Mouse (Mus musculus) CH12.LX (cell line): ENCODE data around the gene Dmbx1. TPM values are rescaled to one million over a fixed set of nuclear protein-coding genes. Genes with fewer than 3 reads are reported as not detected.

Source experiments
- DNase-seq: peaks from one replicate; pipeline ENCODE4 v3.0.0-alpha.2; 2013; ENCODE audit errors: extremely low read depth
- H3K27ac ChIP-seq: 2 replicates; pipeline ENCODE4 v1.5.1; 2012; ENCODE audit warnings: low read depth, mild to moderate bottlenecking, control low read depth, moderate library complexity; ENCODE audit not compliant: insufficient read depth
- H3K27me3 ChIP-seq: replicated peaks from 2 replicates; pipeline ENCODE3; 2012; ENCODE audit warnings: inconsistent platforms
- H3K36me3 ChIP-seq, 2 experiments: replicated peaks in 1 of 2; 2 replicates each; pipeline versions ENCODE3 to v1.6.1; 2012; ENCODE audit warnings: inconsistent platforms in 1 of 2, low read length in 1 of 2, mild to moderate bottlenecking in 1 of 2, mixed read lengths in 1 of 2, moderate library complexity in 1 of 2; ENCODE audit not compliant: control insufficient read depth in 1 of 2, insufficient read depth in 1 of 2
- H3K4me1 ChIP-seq, 2 experiments: 2 replicates each; pipeline ENCODE4 v1.6.1; 2012; ENCODE audit warnings: inconsistent platforms in 1 of 2, moderate library complexity in 1 of 2; ENCODE audit not compliant: insufficient read depth in 2 of 2, control insufficient read depth in 1 of 2
- H3K4me2 ChIP-seq: 2 replicates; pipeline ENCODE4 v1.6.1; 2012; ENCODE audit warnings: low read depth, mild to moderate bottlenecking, control low read depth; ENCODE audit not compliant: poor library complexity, insufficient read depth, severe bottlenecking
- H3K4me3 ChIP-seq, 3 experiments: fragments of 150-350 bp in 1 of 3; sonication (generic) in 1 of 3; replicated peaks in 1 of 3; 2 replicates each; pipeline versions ENCODE3 to v1.5.1; 2011 to 2012; ENCODE audit warnings: low read depth in 2 of 3, low read length in 2 of 3, mild to moderate bottlenecking in 2 of 3, moderate library complexity in 2 of 3, control low read depth in 1 of 3, improper control_type of control experiment in 1 of 3, inconsistent platforms in 1 of 3, mixed read lengths in 1 of 3; ENCODE audit not compliant: poor library complexity in 1 of 3
- H3K79me2 ChIP-seq: replicated peaks from 2 replicates; pipeline ENCODE4 v1.6.1; 2012; ENCODE audit warnings: mild to moderate bottlenecking, moderate library complexity; ENCODE audit not compliant: control insufficient read depth, poor library complexity, insufficient read depth, severe bottlenecking; ENCODE audit errors: extremely low read depth
- H3K9ac ChIP-seq: 2 replicates; pipeline ENCODE4 v1.6.1; 2012; ENCODE audit warnings: low read depth, mild to moderate bottlenecking, control low read depth, moderate library complexity; ENCODE audit not compliant: insufficient read depth
- H3K9me3 ChIP-seq: replicated peaks from 2 replicates; pipeline ENCODE3; 2012; ENCODE audit warnings: low read length, inconsistent platforms, mixed read lengths
- BHLHE40 ChIP-seq: IDR thresholded peaks from 2 replicates; pipeline ENCODE4 v1.6.1; 2011; ENCODE audit warnings: mild to moderate bottlenecking, low read depth, low read length, improper control_type of control experiment
- CHD1 ChIP-seq: IDR thresholded peaks from 2 replicates; pipeline ENCODE4 v1.6.1; 2012; ENCODE audit warnings: low read depth, low read length, improper control_type of control experiment, inconsistent platforms
- CHD2 ChIP-seq: IDR thresholded peaks from 2 replicates; pipeline ENCODE4 v1.6.1; 2011; ENCODE audit warnings: low read length, improper control_type of control experiment
- CTCF ChIP-seq, 2 experiments: IDR thresholded peaks in 1 of 2; conservative IDR thresholded peaks in 1 of 2; 2 replicates each; pipeline ENCODE4 v1.5.1; 2011 to 2012; ENCODE audit warnings: low read depth in 2 of 2, low read length in 2 of 2, improper control_type of control experiment in 1 of 2, inconsistent platforms in 1 of 2, mild to moderate bottlenecking in 1 of 2, moderate library complexity in 1 of 2
- E2F4 ChIP-seq: IDR thresholded peaks from 2 replicates; pipeline ENCODE4 v1.6.1; 2011; ENCODE audit warnings: low read depth, low read length, improper control_type of control experiment; ENCODE audit not compliant: insufficient replicate concordance
- ETS1 ChIP-seq: conservative IDR thresholded peaks from 2 replicates; pipeline ENCODE4 v1.6.1; 2012; ENCODE audit warnings: low read depth, mild to moderate bottlenecking, inconsistent platforms, low read length, improper control_type of control experiment, moderate library complexity
- GABPA ChIP-seq: IDR thresholded peaks from 2 replicates; pipeline ENCODE4 v1.6.1; 2012; ENCODE audit warnings: low read depth, low read length, improper control_type of control experiment, inconsistent platforms; ENCODE audit not compliant: insufficient replicate concordance
- IRF4 ChIP-seq: IDR thresholded peaks from 2 replicates; pipeline ENCODE4 v1.6.1; 2014; ENCODE audit warnings: low read depth, mild to moderate bottlenecking, inconsistent platforms, low read length, improper control_type of control experiment
- JUN ChIP-seq: IDR thresholded peaks from 2 replicates; pipeline ENCODE4 v1.6.1; 2011; ENCODE audit warnings: low read depth, mild to moderate bottlenecking, low read length, improper control_type of control experiment, moderate library complexity; ENCODE audit not compliant: insufficient read depth
- JUND ChIP-seq: conservative IDR thresholded peaks from 2 replicates; pipeline ENCODE4 v1.6.1; 2011; ENCODE audit warnings: low read depth, low read length, improper control_type of control experiment
- KAT2A ChIP-seq: IDR thresholded peaks from 2 replicates; pipeline ENCODE4 v1.6.1; 2012; ENCODE audit warnings: low read length, improper control_type of control experiment, inconsistent platforms; ENCODE audit not compliant: insufficient replicate concordance
- MAFK ChIP-seq: IDR thresholded peaks from 2 replicates; pipeline ENCODE4 v1.6.1; 2011; ENCODE audit warnings: low read length, improper control_type of control experiment; ENCODE audit not compliant: insufficient replicate concordance
- MAX ChIP-seq: IDR thresholded peaks from 2 replicates; pipeline ENCODE4 v1.6.1; 2011; ENCODE audit warnings: low read length, improper control_type of control experiment
- MEF2A ChIP-seq: IDR thresholded peaks from 2 replicates; pipeline ENCODE4 v1.6.1; 2014; ENCODE audit warnings: low read depth, mild to moderate bottlenecking, inconsistent platforms, low read length, improper control_type of control experiment, borderline replicate concordance
- MXI1 ChIP-seq: IDR thresholded peaks from 2 replicates; pipeline ENCODE4 v1.6.1; 2011; ENCODE audit warnings: mild to moderate bottlenecking, low read depth, low read length, improper control_type of control experiment
- MYC ChIP-seq: IDR thresholded peaks from 2 replicates; pipeline ENCODE4 v1.6.1; 2011; ENCODE audit warnings: low read depth, mild to moderate bottlenecking, improper control_type of control experiment, low read length
- NRF1 ChIP-seq: IDR thresholded peaks from 2 replicates; pipeline ENCODE4 v1.6.1; 2014; ENCODE audit warnings: low read depth, mild to moderate bottlenecking, inconsistent platforms, low read length, improper control_type of control experiment, moderate library complexity
- PAX5 ChIP-seq: IDR thresholded peaks from 2 replicates; pipeline ENCODE4 v1.6.1; 2012; ENCODE audit warnings: low read length, inconsistent platforms, mixed read lengths
- SIN3A ChIP-seq: IDR thresholded peaks from 2 replicates; pipeline ENCODE4 v1.6.1; 2012; ENCODE audit warnings: low read length, improper control_type of control experiment, inconsistent platforms
- SMC3 ChIP-seq: IDR thresholded peaks from 2 replicates; pipeline ENCODE4 v1.6.1; 2011; ENCODE audit warnings: low read depth, low read length, improper control_type of control experiment
- TCF12 ChIP-seq: IDR thresholded peaks from 2 replicates; pipeline ENCODE4 v1.6.1; 2014; ENCODE audit warnings: low read depth, mild to moderate bottlenecking, inconsistent platforms, low read length, improper control_type of control experiment
- UBTF ChIP-seq: IDR thresholded peaks from 2 replicates; pipeline ENCODE4 v1.6.1; 2012; ENCODE audit warnings: low read depth, mild to moderate bottlenecking, inconsistent platforms, low read length, improper control_type of control experiment, moderate library complexity
- USF1 ChIP-seq: IDR thresholded peaks from 2 replicates; pipeline ENCODE4 v1.6.1; 2014; ENCODE audit warnings: low read depth, mild to moderate bottlenecking, inconsistent platforms, low read length, improper control_type of control experiment
- USF2 ChIP-seq: conservative IDR thresholded peaks from 2 replicates; pipeline ENCODE4 v1.6.1; 2011; ENCODE audit warnings: low read depth, low read length, improper control_type of control experiment
- ZC3H11A ChIP-seq: IDR thresholded peaks from 2 replicates; pipeline ENCODE4 v1.6.1; 2012; ENCODE audit warnings: low read depth, mild to moderate bottlenecking, inconsistent platforms, low read length, improper control_type of control experiment
- ZKSCAN1 ChIP-seq: IDR thresholded peaks from 2 replicates; pipeline ENCODE4 v1.6.1; 2012; ENCODE audit warnings: low read depth, inconsistent platforms, low read length, improper control_type of control experiment, borderline replicate concordance
- ZNF384 ChIP-seq: IDR thresholded peaks from 2 replicates; pipeline ENCODE4 v1.6.1; 2012; ENCODE audit warnings: low read depth, low read length, improper control_type of control experiment, inconsistent platforms
- dilution Hi-C: fragments of 300-500 bp; cut with MboI; formaldehyde crosslinking; loops from 2 replicates; pipeline ENCODE4 v1.14.3; 2020; ENCODE audit warnings: low sequenced_read_pairs; ENCODE audit not compliant: extremely low pct_unique_long_range_greater_than_20kb, extremely low pct_ligation_motif_present
- in situ Hi-C: fragments of 300-500 bp; cut with MboI; formaldehyde crosslinking; loops from 3 replicates; pipeline ENCODE4 v1.14.3; 2019; ENCODE audit warnings: low sequenced_read_pairs, low pct_ligation_motif_present, low pct_unique_long_range_greater_than_20kb, mixed read lengths
- polyA plus RNA-seq: library from polyadenylated mRNA; unstranded; fragments of >175 nt; gene quantifications from 2 replicates; pipeline ENCODE4 v1.2.1, GENCODE M21; 2012; ENCODE audit warnings: low read depth; ENCODE audit not compliant: insufficient read length
- total RNA-seq, 2 experiments: library from RNA; depleted of rRNA; stranded (reverse); fragments of 300-350 nt in 1 of 2; fragments of >200 nt in 1 of 2; gene quantifications; 2 replicates each; pipeline ENCODE4 v1.2.3; 2012 to 2014

Gene Dmbx1
- total and polyA plus RNA-seq, 3 experiments, result not detected

DNA sequence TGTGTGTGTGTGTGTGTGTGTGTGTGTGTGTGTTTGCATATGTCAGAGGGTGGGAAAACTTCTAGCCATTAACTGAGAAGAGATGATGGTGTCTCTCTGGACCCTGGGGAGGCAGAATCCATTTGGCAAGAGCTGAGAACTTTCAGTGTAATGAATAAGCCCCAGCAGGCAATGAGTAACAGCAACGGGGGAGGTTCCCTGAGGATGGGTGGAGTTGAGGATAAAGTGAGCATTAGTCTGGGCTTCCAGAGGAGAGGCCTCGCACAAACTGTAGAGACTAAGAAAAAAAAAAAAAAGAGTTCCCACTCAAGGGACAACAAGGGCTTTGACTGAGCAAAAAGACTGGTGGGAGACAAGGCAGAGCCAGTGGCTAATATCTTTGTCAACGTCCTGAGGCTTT lies 45.4 kb downstream of the Dmbx1 start:
- Histone ChIP-seq H3K27me3 (peaks cover 80% of the 10 kb centered on the region), H3K9ac (no peak overlapping the region), H3K36me3 (no peaks in the 10 kb centered on the region), H3K27ac (no peak overlapping the region), H3K9me3 (no peaks in the 10 kb centered on the region)
- no peak for DNase-seq
- TF ChIP-seq MAX, result no peak
- no peak for TF ChIP-seq ETS1
- no peak for TF ChIP-seq UBTF
- no peak for TF ChIP-seq NRF1
- TF ChIP-seq CHD1, result no peak
- TF ChIP-seq USF2, result no peak
- TF ChIP-seq TCF12, result no peak
- no peak for TF ChIP-seq GABPA
- TF ChIP-seq CTCF (conservative IDR thresholded peaks at IDR 0.05 in 1 of 2, IDR thresholded peaks at IDR 0.05 in 1 of 2; ENCODE audit: low read depth in 2 of 2, low read length in 2 of 2), result no peak
- TF ChIP-seq MEF2A, result no peak
- no peak for TF ChIP-seq USF1
- TF ChIP-seq IRF4, result no peak
- no peak for TF ChIP-seq BHLHE40
- no peak for TF ChIP-seq SMC3
- TF ChIP-seq SIN3A, result no peak
- no peak for TF ChIP-seq ZC3H11A
- TF ChIP-seq CHD2, result no peak
- TF ChIP-seq, all 38 proteins: peak for 0
- in situ Hi-C loops, result loop anchor here (10.0 kb wide), 1 partner anchor 159 kb away; the partner anchor contains the start of gene Efcab14
- dilution Hi-C loops, result no loop called here
- H3K79me2 ChIP-seq, result no peaks in the 10 kb centered on the region
- no peaks in the 10 kb centered on the region; a peak in 1 of 4 replicates for H3K4me1 ChIP-seq
- no peak overlapping the region for H3K4me2 ChIP-seq
- no peak overlapping the region for H3K4me3 ChIP-seq

DNA sequence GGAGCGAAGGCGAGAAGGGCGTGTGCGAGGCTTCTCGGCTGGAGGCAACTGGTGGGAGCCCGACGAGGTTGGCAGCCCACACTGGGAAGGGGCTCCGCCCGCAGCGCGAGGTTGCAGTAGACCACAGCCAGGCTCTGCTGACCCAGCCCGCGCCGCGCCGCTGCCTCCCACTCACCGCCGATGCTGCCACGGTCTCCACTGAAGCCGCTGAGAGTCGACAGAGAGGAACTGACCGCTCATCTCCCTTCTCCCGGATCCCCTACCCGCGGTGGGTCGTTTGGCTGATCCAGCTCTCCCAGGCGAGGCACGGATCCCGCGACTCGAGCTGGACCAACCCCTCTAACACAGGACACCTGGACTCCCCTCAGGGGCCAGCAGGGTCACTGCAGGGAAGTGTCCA lies 49.2 kb downstream of the Dmbx1 start, which contains the start of gene 6430628N08Rik:
Gene 6430628N08Rik, plus strand, starts transcription at position 113 of the 400 bp plus-strand sequence.
- Histone ChIP-seq H3K4me2 (no peak within 1 kb of the TSS), H3K4me1 (no peaks in the 10 kb centered on the region; a peak in 1 of 4 replicates), H3K4me3 (no peak within 1 kb of the TSS), H3K9ac (no peak within 1 kb of the TSS), H3K27me3 (peaks cover 75% of the 10 kb centered on the region), H3K36me3 (no peaks in the 10 kb centered on the region), H3K9me3 (no peaks in the 10 kb centered on the region), H3K79me2 (no peaks in the 10 kb centered on the region), H3K27ac (no peak within 1 kb of the TSS)
- no peak for DNase-seq
- no peak for TF ChIP-seq CHD1
- TF ChIP-seq JUN, result no peak
- no peak for TF ChIP-seq MAX
- TF ChIP-seq MAFK, result no peak
- TF ChIP-seq ZNF384, result no peak
- no peak for TF ChIP-seq USF1
- TF ChIP-seq E2F4, result no peak
- no peak for TF ChIP-seq PAX5
- no peak for TF ChIP-seq SMC3
- TF ChIP-seq MXI1, result no peak
- TF ChIP-seq CTCF (conservative IDR thresholded peaks at IDR 0.05 in 1 of 2, IDR thresholded peaks at IDR 0.05 in 1 of 2; ENCODE audit: low read depth in 2 of 2, low read length in 2 of 2), result no peak
- TF ChIP-seq MYC, result no peak
- TF ChIP-seq CHD2, result no peak
- no peak for TF ChIP-seq KAT2A
- no peak for TF ChIP-seq JUND
- no peak for TF ChIP-seq UBTF
- no peak for TF ChIP-seq ZKSCAN1
- in situ Hi-C loops, result loop anchor here (10.0 kb wide), 1 partner anchor 156 kb away; the partner anchor contains the start of gene Efcab14
- dilution Hi-C loops, result no loop called here
